Mouse (Mus musculus): ENCODE measurements around the gene Mt2.

DNA sequence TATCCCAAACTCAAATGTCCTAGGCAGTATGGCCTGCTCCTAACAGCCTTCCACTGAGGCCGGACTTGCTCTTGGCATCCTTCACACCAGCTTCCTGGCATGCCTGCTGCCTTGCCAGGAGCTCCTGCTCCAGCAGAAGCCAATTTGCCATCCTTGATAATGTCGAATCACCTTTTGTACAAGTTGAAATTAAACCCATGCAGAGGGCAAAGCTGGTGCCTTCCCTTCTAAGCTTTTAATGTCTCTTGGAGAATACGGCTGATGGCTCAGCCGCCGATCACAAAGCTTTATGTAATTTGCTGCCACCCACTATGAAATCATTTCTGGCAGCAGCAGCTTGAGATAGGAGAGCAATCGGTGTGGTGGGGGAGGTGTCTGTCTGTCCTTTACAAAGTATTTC, 37.2 kb downstream of the Mt2 start:
- TF ChIP-seq CTCF (IDR thresholded peaks at IDR 0.05; ENCODE audit: borderline replicate concordance, insufficient read depth, low read length): no peak
- no peak for TF ChIP-seq POLR2A (IDR thresholded peaks at IDR 0.05; ENCODE audit: low read depth, low read length)

All from embryonic fibroblast, embryonic 13.5 days (primary cell).